Mouse (Mus musculus): ENCODE results near the gene Otof. TPM values are rescaled to one million over a fixed set of nuclear protein-coding genes. Genes with fewer than 3 reads are reported as not detected.

Gene Otof
- polyA plus RNA-seq, 1 experiment from 2014 or later, result 0.23 TPM

Other genes starting within 250 kb of the Otof start
- 24.8 and 25.5 TPM in 2 replicates for gene Selenoi, start 229.4 kb downstream of the Otof start, polyA plus RNA-seq (2016; fragmentation: Nextera tagmentation; extraction: Ambion mirVana)
- 1.5 and 1.6 TPM in 2 replicates for gene Drc1, start 180.5 kb downstream of the Otof start, polyA plus RNA-seq (2016; fragmentation: Nextera tagmentation; extraction: Ambion mirVana)
- gene 1700001C02Rik, start 4.1 kb upstream of the Otof start, polyA plus RNA-seq (2016; fragmentation: Nextera tagmentation; extraction: Ambion mirVana), result not detected in 2 replicates
- not detected in 2 replicates for gene Cib4, start 83.9 kb upstream of the Otof start, polyA plus RNA-seq (2016; fragmentation: Nextera tagmentation; extraction: Ambion mirVana)
- 0.54 and 0.64 TPM in 2 replicates for gene Kcnk3, start 126.2 kb upstream of the Otof start, polyA plus RNA-seq (2016; fragmentation: Nextera tagmentation; extraction: Ambion mirVana)
- 22.0 and 24.6 TPM in 2 replicates for gene Slc35f6, start 186.0 kb upstream of the Otof start, polyA plus RNA-seq (2016; fragmentation: Nextera tagmentation; extraction: Ambion mirVana)
- gene Cenpa, start 204.8 kb upstream of the Otof start, polyA plus RNA-seq (2016; fragmentation: Nextera tagmentation; extraction: Ambion mirVana), result 325 and 333 TPM in 2 replicates
- gene Dpysl5, start 249.6 kb upstream of the Otof start, polyA plus RNA-seq (2016; fragmentation: Nextera tagmentation; extraction: Ambion mirVana), result 109 and 134 TPM in 2 replicates

All from forebrain, embryonic 12.5 days (tissue).